Mouse (Mus musculus) frontal cortex, adult 2 months (tissue): ENCODE data around the gene Zfand6. TPM values are rescaled to one million over a fixed set of nuclear protein-coding genes. Genes with fewer than 3 reads are reported as not detected.

Experiments used
- DNase-seq, 2 experiments: peaks; one replicate each; pipeline ENCODE4 v3.0.0; 2022; ENCODE audit warnings: low spot score in 1 of 2; ENCODE audit errors: extremely low spot score in 1 of 2
- polyA plus RNA-seq: library from polyadenylated mRNA; depleted of rRNA; stranded (reverse); fragments of >200 nt; gene quantifications from 2 replicates; pipeline ENCODE4 v1.2.3, GENCODE M21; 2012; rRNA removed

Zfand6 gene
- polyA plus RNA-seq, 1 experiment = 111 TPM

DNA sequence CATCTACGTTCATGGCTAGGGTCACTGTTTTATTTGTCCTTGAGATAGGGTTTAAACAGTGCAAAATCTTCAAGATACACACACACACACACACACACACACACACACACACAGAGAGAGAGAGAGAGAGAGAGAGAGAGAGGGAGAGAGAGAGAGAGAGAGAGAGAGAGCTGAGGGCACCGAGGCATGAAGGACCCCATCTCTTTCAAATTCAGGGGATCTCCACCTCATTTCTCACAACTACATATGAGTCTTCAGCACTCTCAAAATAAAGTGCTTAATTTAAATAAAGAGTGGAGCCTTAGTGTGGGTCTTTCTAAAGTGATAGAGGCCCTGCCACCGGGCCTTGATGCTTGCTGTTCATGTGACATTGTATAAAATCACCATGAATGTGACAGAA, 93.8 kb downstream of the Zfand6 start:
- DNase-seq = no peak

DNA sequence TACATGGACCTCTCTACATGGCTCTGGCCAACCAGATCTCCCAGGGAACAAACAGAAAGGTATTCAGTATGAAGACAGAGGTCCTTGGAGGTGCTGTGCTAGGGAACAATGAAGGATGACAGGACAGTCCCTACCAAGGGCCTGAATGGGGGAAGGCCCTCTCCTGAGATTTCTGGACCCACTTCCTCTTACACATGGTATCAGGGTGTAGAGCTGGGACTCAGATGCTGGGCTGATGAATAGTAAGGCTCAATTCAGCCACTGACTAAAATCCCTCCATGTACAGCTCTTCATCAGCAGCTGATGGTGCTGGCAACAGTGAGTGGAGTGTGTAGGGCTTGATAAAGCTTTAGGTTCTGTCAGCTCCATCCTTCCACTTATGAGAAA, 94.8 kb downstream of the Zfand6 start:
- DNase-seq = no peak

DNA sequence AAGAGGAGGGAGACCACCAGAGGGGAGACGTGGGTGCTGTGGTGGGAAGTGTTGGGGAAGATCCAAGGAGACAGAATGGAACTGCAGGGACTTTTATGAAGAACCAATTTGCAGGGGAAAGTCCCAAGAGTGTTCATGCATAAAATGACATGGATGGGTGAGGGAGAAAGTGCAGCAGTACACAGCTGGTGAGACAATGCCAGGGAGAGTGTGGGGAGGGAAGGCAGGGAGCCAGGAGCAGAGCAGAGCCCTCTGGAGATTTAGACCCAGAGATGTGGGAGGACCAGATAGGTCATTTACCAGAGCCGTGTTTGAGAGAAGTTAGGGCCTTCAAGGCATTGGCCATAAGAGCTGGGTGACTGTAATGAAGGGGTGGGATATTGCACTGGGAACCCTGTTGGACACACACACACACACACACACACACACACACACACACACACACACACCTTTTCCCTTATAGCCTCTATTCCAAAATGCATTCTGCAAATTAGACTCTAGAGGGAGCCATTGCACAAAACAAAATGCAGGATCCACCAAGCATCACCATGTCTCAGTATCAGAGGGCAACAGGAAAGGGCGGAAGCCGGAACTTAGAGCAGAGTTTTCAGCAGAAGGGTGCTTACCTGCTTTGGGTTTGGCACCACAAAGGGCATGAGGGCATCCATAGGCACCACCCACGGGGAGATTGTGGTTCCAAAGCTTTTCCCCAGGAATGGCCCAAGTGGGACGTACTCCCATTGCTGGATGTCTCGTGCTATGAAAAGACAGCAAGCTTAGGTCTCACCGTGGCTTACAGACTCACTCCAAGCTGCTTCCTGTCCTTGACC, 95.5 kb downstream of the Zfand6 start:
- DNase-seq = peak in 1 of 2 experiments; percentile 81

DNA sequence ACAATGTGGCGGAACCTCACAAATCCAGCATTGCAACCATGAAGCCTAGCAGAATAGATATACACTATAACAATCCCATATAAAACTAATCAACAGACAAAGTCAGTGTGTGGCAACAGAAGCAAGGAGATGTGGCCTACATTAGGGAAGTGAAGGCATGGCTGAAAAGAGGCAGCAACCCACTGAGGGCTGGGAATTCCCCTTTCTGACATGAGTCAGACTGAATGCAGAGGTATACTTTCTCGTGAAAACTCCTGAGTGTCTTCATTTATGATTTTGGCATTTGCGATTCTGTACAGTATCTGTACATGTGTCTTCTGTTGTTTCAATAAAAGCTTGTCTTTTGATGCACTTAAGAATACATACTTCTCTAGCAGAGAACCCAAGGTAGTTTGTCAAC, 98.4 kb downstream of the Zfand6 start:
- DNase-seq = no peak

- no peak for DNase-seq
These were observed 99.1 kb downstream of the Zfand6 start for GRCm38 (mm10) chr7:84590622-84591021.

GRCm38 (mm10) chr7:84587101-84587783, 102.5 kb downstream of the Zfand6 start:
- no peak for DNase-seq

GRCm38 (mm10) chr7:84586360-84587100, 103.2 kb downstream of the Zfand6 start:
- peak in 1 of 2 experiments; percentile 38 for DNase-seq

GRCm38 (mm10) chr7:84585086-84585485, 104.7 kb downstream of the Zfand6 start:
- DNase-seq = no peak

GRCm38 (mm10) chr7:84579769-84580168, 110.0 kb downstream of the Zfand6 start:
- DNase-seq = peak; percentile 44 to 57

- peak; percentile 59 to 72 for DNase-seq
These were observed 110.9 kb downstream of the Zfand6 start for GRCm38 (mm10) chr7:84578841-84579240.

DNA sequence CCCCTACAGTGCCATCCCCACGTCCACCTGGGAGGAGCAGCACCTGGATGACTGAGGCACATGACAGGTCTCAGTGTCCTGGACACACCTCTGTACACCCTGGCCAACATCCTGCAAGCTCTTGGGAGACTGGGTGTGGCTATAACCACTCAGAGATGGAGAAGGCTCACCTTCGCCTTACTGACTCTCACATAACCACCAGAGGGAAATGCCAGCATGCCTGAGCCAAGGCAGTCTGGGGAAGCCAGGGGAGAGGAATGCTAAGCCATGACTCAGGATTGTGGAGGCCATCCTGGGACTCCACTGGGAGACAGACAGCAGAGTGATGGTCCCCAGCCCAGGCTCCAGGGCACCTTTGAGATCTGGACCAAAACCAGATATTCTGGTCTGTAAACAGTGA, 112.7 kb downstream of the Zfand6 start:
- no peak for DNase-seq

- DNase-seq = no peak
These were observed 123.6 kb downstream of the Zfand6 start for GRCm38 (mm10) chr7:84566200-84566599.

DNA sequence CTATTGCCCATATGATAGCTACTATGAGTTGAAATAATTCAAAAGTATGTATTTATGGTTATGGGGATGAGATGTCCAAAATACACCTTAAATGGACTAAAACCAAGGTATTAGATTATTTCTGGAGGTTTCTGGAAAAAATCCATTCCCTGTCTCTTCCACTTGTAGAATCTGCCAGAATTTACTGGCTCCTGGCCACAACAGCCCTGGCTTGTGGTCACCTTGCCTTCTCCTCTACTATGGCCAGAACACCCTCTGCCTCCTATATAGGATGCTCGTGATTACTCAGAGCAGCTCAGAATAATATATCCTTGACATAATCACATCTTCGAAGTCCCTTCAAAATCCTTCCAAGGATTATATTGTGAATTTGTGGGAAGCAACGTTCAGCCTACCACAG, 125.5 kb downstream of the Zfand6 start:
- DNase-seq = no peak

Other genes starting within 250 kb of the Zfand6 start
- 5.2 and 5.5 TPM in 2 replicates for gene Gm2115, start 161.0 kb downstream of the Zfand6 start, polyA plus RNA-seq
- 37.3 and 38.1 TPM in 2 replicates for gene Fah, start 83.2 kb downstream of the Zfand6 start, polyA plus RNA-seq
- not detected in 2 replicates for gene Olfr291, start 163.6 kb upstream of the Zfand6 start, polyA plus RNA-seq